Mouse (Mus musculus) mature B cell (primary cell): Measurements from ENCODE around the gene Zfp622.
"Not testable (repeated sequence)": the region's sequence is repeated elsewhere in the genome, so short reads cannot be mapped to it uniquely, and the experiment has no call there.

ENCODE experiments used
- in situ Hi-C: fragments of 300-500 bp; cut with MboI; formaldehyde crosslinking; loops from 2 replicates; pipeline ENCODE4 v1.14.3; 2019

Gene Zfp622

DNA sequence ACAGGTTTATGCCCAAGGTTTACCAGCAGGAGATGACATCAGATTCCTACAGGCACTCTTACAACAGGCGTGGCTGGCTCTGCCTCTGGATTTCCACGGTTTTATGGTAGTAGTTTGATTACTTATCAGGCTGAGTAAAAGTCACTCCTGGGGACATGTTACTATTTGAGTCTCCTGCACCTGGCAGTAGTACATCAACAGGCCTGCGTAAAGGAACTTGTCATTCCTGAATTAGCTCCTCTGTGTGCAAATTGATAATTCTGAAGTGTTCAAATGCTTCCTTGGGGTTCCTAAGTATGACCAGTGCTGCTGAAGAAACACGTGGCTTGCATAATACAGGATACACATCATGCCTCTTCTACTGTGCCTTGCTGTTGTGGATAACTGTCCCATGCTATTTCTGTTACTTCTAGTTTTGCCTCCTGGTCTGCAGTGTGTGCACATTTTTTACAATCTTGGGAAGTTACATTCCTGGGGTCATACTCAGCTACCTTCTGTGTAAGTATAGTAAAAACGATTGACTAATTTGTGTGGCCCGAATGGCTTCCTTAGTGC lies 17.9 kb upstream of the Zfp622 start:
- in situ Hi-C loops = loop anchor here (25.0 kb wide), 1 partner anchor 354 kb away; the partner anchor contains the start of gene Myo10

- in situ Hi-C loops = loop anchor here (10.0 to 25.0 kb wide), 2 partner anchors 167 to 359 kb away; partner anchors contain the start of gene Myo10
These were observed 12.6 kb upstream of the Zfp622 start for GRCm38 (mm10) chr15:25971596-25971995.

DNA sequence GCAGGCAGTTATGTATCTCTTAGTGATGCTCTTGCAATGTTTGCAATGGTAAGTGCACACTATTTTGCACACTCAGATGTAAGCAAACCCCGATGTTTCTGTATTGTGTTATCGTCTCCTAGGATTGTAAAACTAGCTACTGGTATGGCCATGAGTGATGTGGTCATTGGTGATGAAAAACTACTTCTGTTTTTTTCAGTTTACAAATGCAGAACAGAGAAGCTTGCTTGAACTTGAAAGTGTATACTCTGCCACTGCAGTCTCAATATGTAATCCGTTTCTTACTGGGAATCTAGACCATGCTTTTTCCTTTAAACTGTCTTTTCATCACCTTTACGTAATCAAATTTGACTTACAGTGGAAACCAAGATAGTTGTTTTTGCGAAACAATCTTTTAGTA lies 11.4 kb upstream of the Zfp622 start:
- in situ Hi-C loops = loop anchor here (10.0 to 25.0 kb wide), 2 partner anchors 168 to 360 kb away; partner anchors contain the start of gene Myo10

DNA sequence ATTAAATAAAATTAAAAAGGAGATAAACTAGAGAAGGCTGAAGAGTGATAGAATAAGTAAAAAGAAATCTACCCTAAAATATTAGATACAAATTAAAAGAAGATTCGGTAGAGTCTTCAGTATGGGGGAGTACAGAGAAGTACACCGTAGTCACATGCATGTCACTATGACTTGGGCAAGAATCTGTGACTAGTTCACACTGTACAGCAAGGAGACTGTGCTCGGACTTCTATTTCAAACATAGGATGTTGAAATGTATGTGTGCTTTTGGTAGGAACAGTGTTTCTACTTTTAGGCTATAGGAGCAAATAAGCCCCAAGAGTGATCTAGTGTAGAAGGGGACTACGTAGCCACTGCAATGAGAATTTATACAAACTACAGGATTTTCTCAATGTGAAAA lies 9.8 kb upstream of the Zfp622 start:
- in situ Hi-C loops = loop anchor here (10.0 to 25.0 kb wide), 2 partner anchors 170 to 362 kb away; partner anchors contain the start of gene Myo10

GRCm38 (mm10) chr15:25975810-25976209 lies 8.4 kb upstream of the Zfp622 start:
- in situ Hi-C loops = loop anchor here (10.0 kb wide), 1 partner anchor 171 kb away; no protein-coding TSS in a partner anchor

- in situ Hi-C loops = not testable (repeated sequence)
These were observed 552 bp upstream of the Zfp622 start for GRCm38 (mm10) chr15:25983614-25984013.

DNA sequence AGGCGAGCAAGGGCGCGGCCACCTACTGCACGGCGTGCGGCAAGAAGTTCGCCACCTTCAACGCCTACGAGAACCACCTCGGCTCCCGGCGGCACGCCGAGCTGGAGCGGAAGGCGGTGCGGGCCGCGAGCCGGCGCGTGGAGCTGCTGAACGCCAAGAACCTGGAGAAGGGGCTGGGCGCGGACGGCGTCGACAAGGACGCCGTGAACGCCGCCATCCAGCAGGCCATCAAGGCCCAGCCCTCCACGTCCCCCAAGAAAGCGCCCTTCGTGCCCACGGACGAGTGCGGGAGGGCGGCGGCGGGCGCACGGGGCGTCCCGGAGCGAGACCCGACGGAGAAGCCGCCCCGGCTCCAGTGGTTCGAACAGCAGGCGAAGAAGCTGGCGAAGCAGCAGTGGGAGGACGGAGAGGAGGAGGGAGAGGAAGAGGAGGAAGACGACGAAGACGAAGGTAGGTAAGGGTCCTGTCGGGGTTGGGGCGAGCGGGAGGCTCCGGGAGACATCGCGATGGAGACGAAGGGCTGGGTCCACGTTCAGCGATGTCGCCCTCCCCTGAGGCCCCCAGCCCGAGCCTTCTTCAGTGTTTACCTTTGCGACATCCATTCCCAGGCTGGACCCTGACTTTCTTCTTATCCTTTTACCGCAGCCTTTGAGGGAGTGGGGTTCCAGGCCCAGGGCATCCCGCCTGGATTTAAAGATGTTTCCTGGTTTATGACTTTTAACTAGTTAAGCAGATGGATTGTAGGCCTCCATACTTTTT lies 747 bp downstream of the Zfp622 start:
- in situ Hi-C loops = no loop called here

GRCm38 (mm10) chr15:25992992-25993727 lies 9.0 kb downstream of the Zfp622 start:
- in situ Hi-C loops = no loop called here

GRCm38 (mm10) chr15:25995521-25995920 lies 11.4 kb downstream of the Zfp622 start:
- in situ Hi-C loops = no loop called here

GRCm38 (mm10) chr15:25999545-25999944 lies 15.4 kb downstream of the Zfp622 start:
- in situ Hi-C loops = not testable (repeated sequence)

GRCm38 (mm10) chr15:26008621-26009020 lies 24.5 kb downstream of the Zfp622 start:
- in situ Hi-C loops = loop anchor here (25.0 kb wide), 1 partner anchor 329 kb away; no protein-coding TSS in a partner anchor

DNA sequence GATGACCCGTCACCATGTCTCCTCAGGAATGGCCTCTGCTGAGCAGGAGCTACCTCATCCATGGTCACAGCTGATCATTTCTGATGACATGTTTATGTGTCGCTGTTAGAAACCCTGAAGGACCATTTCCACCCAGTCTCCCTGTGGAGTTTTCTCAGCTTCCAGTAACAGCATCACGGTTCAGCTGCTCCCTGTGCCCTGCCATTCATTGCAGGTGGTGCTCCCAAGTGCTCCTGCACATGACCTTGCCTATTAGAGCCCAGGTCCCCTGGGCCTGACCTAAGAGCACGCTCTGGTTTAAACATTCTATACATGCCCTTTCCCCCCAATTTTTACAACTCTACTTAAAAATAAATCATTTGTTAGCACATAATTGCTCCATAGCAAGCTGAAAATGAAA lies 28.7 kb downstream of the Zfp622 start:
- in situ Hi-C loops = loop anchor here (25.0 kb wide), 1 partner anchor 324 kb away; no protein-coding TSS in a partner anchor

DNA sequence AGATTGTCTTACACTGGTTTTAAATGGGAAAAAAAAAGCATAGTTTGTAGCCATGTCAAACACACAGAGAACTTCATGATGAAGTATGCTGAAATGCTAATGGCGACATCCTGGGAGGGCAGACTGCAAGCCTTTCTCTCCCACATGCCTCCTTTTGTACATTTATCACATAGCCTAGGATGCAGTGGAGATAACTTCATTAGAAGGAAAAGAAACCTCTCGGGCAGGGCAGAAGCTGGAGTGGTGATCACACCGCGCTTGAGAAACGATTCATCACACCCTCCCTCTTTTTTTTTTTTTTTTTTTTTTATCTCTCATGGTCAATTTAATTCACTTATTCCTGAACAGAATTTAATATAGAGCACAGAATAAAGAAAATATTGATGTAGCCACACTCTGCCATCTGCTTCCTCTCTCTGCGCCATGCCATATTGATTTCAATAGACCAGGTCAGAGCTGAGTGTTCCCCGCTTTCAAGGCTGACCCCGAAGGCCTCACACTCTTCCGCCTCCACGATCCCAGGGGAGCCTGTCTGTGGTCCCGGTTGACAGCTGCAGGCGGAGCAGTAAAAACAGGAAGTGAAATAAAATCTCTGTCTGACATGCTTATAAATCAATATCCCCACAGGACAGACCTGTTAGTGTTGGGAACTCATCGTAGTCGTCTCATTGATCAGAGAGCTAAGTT lies 32.0 kb downstream of the Zfp622 start:
- in situ Hi-C loops = loop anchor here (25.0 kb wide), 1 partner anchor 321 kb away; no protein-coding TSS in a partner anchor

GRCm38 (mm10) chr15:26021721-26022120 lies 37.6 kb downstream of the Zfp622 start:
- in situ Hi-C loops = loop anchor here (25.0 kb wide), 1 partner anchor 316 kb away; no protein-coding TSS in a partner anchor

- in situ Hi-C loops = loop anchor here (25.0 kb wide), 1 partner anchor 315 kb away; no protein-coding TSS in a partner anchor
These were observed 38.5 kb downstream of the Zfp622 start for GRCm38 (mm10) chr15:26022636-26023035.

- in situ Hi-C loops = no loop called here
These were observed 47.5 kb downstream of the Zfp622 start for GRCm38 (mm10) chr15:26031692-26032091.

GRCm38 (mm10) chr15:26040567-26040966 lies 56.4 kb downstream of the Zfp622 start:
- in situ Hi-C loops = no loop called here

- in situ Hi-C loops = no loop called here
These were observed 57.2 kb downstream of the Zfp622 start for GRCm38 (mm10) chr15:26041196-26041947.
